Mouse (Mus musculus): ENCODE measurements around the gene Jph2. TPM values are rescaled to one million over a fixed set of nuclear protein-coding genes. Genes with fewer than 3 reads are reported as not detected.
"Not testable (repeated sequence)": the region's sequence is repeated elsewhere in the genome, so short reads cannot be mapped to it uniquely, and the experiment has no call there.

The Jph2 gene
- polyA plus RNA-seq, 1 experiment from 2014 or later = 32.5 TPM

DNA sequence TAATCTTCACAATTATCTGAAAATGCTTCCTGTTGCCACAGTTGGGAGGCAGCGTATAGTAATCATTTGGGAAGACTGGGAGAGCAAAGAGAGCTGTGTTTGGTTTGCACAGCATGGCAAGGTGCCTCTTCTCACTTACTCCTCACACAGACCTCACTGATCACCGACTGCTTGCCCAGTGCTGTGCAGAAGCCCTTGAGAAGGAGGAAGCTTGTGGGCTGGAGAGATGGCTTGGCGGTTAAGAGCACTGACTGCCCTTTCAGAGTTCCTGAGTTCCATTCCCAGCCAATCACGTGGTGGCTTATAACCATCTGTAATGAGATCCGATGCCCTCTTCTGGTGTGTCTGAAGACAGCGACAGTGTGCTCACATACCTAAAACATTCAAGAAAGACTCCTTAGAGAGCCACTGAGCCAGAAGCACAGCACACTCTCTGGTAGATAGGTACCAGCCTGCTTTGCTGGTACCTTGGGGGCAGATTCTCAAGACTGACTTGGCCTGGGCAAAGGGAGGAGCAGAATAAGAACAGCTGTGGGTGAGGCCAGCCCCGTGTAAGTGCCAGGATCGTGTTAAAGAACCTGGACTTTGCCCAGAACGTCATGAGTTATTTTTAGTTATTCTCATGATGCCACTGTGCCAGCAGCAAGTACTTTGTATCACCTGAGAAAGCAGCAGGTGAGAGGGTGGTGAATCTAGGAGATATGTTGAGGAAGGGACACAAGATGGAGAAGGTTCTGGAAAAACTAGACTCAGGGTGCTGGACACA, 25.3 kb upstream of the Jph2 start:
- no peaks in the 10 kb centered on the region for H3K9me3 ChIP-seq
- 78% methylated on average over 9 of the region's 9 CpGs for WGBS
- no peak overlapping the region for H3K4me3 ChIP-seq
- no peaks in the 10 kb centered on the region for H3K27me3 ChIP-seq (ENCODE audit: insufficient read depth, poor library complexity, severe bottlenecking)
- no peak overlapping the region for H3K27ac ChIP-seq
- peaks cover 9% of the 10 kb centered on the region for H3K4me1 ChIP-seq
- DNase-seq (ENCODE audit: low spot score) = peak; percentile 72
- no peaks in the 10 kb centered on the region for H3K36me3 ChIP-seq

DNA sequence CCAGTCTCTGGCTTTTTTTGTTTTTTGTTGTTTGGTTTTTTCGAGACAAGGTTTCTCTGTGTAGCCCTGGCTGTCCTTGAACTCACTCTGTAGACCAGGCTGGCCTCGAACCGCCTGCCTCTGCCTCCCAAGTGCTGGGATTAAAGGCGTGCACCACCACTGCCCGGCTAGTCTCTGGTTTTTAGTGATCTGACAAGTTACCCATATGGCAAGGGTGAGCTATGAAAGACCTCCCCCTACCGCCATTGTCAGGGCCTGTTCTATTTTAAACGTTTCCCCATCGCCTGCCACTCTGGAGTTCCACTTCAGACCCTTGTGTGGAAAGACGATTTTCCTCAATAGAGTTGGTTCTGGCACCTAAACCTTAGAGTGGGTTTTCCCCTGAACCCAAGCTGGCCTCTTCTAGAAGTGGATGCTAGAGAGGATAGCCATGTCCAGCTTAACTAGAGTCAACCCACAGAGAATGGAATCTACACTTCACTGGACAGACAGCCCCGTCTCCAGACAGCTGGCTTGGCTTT, 22.6 kb upstream of the Jph2 start:
- H3K27ac ChIP-seq = peak overlapping the region; percentile 92
- peak; percentile 77 for DNase-seq (ENCODE audit: low spot score)
- H3K4me1 ChIP-seq = peaks cover 16% of the 10 kb centered on the region
- H3K4me3 ChIP-seq = peak overlapping the region; percentile 98
- no peaks in the 10 kb centered on the region for H3K9me3 ChIP-seq
- 19% methylated on average over 10 of the region's 10 CpGs for WGBS
- no peaks in the 10 kb centered on the region for H3K36me3 ChIP-seq
- no peaks in the 10 kb centered on the region for H3K27me3 ChIP-seq (ENCODE audit: insufficient read depth, poor library complexity, severe bottlenecking)

DNA sequence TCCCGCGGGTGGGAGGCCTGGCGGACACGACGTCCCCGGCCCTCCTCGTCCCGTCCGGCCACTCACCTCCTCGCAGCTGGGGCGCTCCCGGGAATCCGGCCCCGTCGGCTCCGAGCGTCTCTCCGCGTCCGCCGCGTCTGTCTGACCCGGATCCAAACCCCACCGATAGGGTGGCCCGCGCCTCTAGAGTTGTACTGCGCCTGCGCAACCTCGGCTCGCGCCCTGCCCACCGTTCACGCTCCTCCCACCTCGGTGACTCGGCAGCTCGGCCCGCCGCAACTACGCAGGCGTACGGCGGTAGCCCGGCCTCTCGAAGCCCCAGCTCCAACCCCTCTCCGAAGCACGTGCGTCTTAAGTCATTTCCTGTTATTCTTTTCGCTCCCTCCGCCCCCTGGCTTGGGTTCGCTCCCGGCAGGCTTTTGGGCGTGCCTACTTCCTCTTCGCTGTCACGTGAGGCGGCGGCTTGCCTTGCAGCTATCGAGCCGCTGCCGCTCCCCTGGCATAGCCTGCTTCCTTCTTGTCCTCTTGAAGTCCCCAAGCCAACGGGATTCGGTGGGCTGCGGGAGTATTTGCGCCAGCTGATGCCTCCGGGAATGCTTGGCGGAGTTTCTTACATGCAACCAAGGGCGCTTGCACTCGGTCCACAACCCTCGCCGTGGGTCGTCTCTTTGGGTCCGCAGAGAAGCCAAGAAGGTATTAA, 21.7 kb upstream of the Jph2 start:
- Histone ChIP-seq H3K4me3 (peak overlapping the region; percentile 98), H3K27me3 (ENCODE audit: insufficient read depth, poor library complexity, severe bottlenecking) (no peaks in the 10 kb centered on the region), H3K36me3 (peaks cover 5% of the 10 kb centered on the region), H3K9me3 (no peaks in the 10 kb centered on the region), H3K27ac (peak overlapping the region; percentile 92), H3K4me1 (peaks cover 16% of the 10 kb centered on the region)
- WGBS = under 1% methylated on average over 71 of the region's 71 CpGs
- DNase-seq (ENCODE audit: low spot score) = peak; percentile 100

- Histone ChIP-seq H3K27me3 (ENCODE audit: insufficient read depth, poor library complexity, severe bottlenecking) (no peaks in the 10 kb centered on the region), H3K27ac (peak overlapping the region; percentile 92), H3K9me3 (no peaks in the 10 kb centered on the region), H3K4me1 (peaks cover 16% of the 10 kb centered on the region), H3K4me3 (peak overlapping the region; percentile 98), H3K36me3 (peaks cover 9% of the 10 kb centered on the region)
- WGBS = under 1% methylated on average over 49 of the region's 50 CpGs
- DNase-seq (ENCODE audit: low spot score) = peak; percentile 86
Measured at GRCm38 (mm10) chr2:163418841-163419345, 21.1 kb upstream of the Jph2 start.

GRCm38 (mm10) chr2:163417830-163418229, 20.0 kb upstream of the Jph2 start:
- no peak overlapping the region for H3K27ac ChIP-seq
- H3K4me3 ChIP-seq = peak overlapping the region; percentile 98
- H3K4me1 ChIP-seq = peaks cover 16% of the 10 kb centered on the region
- H3K9me3 ChIP-seq = no peaks in the 10 kb centered on the region
- peaks cover 18% of the 10 kb centered on the region for H3K36me3 ChIP-seq
- DNase-seq (ENCODE audit: low spot score) = peak; percentile 64
- no peaks in the 10 kb centered on the region for H3K27me3 ChIP-seq (ENCODE audit: insufficient read depth, poor library complexity, severe bottlenecking)

DNA sequence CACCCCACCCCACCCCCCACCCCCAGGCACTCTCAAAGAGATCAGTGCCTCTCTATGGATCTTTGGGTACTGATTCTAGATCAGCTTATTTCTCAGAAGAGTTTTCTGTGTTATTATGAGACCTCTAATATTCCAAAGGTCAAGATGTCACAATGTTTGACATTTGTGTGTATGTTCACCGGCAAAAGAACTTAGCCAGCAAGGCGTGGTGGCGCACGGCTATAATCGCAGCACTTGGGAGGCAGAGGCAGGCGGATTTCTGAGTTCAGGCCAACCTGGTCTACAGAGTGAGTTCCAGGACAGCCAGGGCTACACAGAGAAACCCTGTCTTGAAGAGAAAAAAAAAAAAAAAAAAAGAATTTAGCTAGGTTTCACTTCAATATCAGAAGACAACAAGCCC, 19.2 kb upstream of the Jph2 start:
- peaks cover 18% of the 10 kb centered on the region for H3K4me1 ChIP-seq
- H3K9me3 ChIP-seq = no peaks in the 10 kb centered on the region
- WGBS = 89% methylated on average over 6 of the region's 6 CpGs
- peaks cover 23% of the 10 kb centered on the region for H3K36me3 ChIP-seq
- H3K27ac ChIP-seq = no peak overlapping the region
- H3K4me3 ChIP-seq = no peak overlapping the region
- no peaks in the 10 kb centered on the region for H3K27me3 ChIP-seq (ENCODE audit: insufficient read depth, poor library complexity, severe bottlenecking)
- DNase-seq (ENCODE audit: low spot score) = no peak

GRCm38 (mm10) chr2:163412846-163413590, 15.2 kb upstream of the Jph2 start:
- Histone ChIP-seq H3K9me3 (no peaks in the 10 kb centered on the region), H3K4me3 (no peak overlapping the region), H3K4me1 (peaks cover 11% of the 10 kb centered on the region), H3K27me3 (ENCODE audit: insufficient read depth, poor library complexity, severe bottlenecking) (no peaks in the 10 kb centered on the region), H3K36me3 (peaks cover 63% of the 10 kb centered on the region), H3K27ac (no peak overlapping the region)
- 91% methylated on average over 9 of the region's 9 CpGs for WGBS
- DNase-seq (ENCODE audit: low spot score) = peak; percentile 52

DNA sequence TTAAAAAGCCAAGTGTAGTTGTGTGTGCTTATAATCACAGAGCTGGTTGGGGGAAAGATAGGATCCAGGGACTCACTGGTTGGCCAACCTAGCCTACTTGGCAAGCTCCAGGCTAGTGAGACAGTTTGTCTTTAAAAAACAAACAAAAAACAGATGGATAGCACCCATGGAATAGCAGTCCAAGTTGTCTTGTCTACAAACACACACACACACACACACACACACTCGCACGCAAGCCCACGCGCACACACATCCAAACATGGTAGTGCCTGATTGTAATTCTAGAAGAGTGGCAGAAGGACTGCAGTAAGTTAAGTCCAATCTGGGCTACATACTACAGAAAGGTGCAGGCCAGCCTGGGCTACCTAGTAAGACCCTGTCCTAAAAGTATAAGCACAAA, 14.6 kb upstream of the Jph2 start:
- DNase-seq (ENCODE audit: low spot score) = peak; percentile 53
- Histone ChIP-seq H3K4me1 (peaks cover 5% of the 10 kb centered on the region; the same call in 1 of the 2 replicates), H3K4me3 (no peak overlapping the region), H3K27ac (no peak overlapping the region), H3K27me3 (ENCODE audit: insufficient read depth, poor library complexity, severe bottlenecking) (no peaks in the 10 kb centered on the region), H3K9me3 (no peaks in the 10 kb centered on the region), H3K36me3 (peaks cover 67% of the 10 kb centered on the region)
- 95% methylated on average over 4 of the region's 4 CpGs for WGBS

- Histone ChIP-seq H3K27ac (no peak overlapping the region), H3K4me1 (peaks cover 4% of the 10 kb centered on the region; the same call in 1 of the 2 replicates), H3K4me3 (no peak overlapping the region), H3K27me3 (ENCODE audit: insufficient read depth, poor library complexity, severe bottlenecking) (no peaks in the 10 kb centered on the region), H3K9me3 (no peaks in the 10 kb centered on the region), H3K36me3 (peaks cover 72% of the 10 kb centered on the region)
- 53% methylated on average over 4 of the region's 4 CpGs for WGBS
- no peak for DNase-seq (ENCODE audit: low spot score)
Measured at GRCm38 (mm10) chr2:163411840-163412239, 14.0 kb upstream of the Jph2 start.

DNA sequence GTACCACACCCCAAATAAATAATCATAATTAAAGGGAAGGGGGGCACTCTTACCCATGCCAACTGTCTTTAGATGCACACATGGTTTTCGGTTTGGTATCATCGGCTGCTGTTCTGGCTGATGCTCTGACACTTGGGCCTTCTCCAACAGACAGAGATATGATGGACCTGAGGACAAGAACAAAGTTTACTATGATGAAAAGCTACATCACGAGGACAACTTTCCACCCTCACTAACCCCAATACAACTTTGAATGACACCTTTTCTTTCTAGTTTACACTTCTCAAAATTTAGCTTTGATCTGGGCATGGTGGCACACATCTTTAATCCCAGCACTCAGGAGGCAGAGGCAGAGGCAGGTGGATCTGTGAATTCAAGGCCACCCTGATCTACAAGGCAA, 13.6 kb upstream of the Jph2 start:
- peaks cover 73% of the 10 kb centered on the region for H3K36me3 ChIP-seq
- H3K27me3 ChIP-seq (ENCODE audit: insufficient read depth, poor library complexity, severe bottlenecking); DNase-seq (ENCODE audit: low spot score); H3K4me3 ChIP-seq; H3K27ac ChIP-seq; H3K9me3 ChIP-seq; H3K4me1 ChIP-seq: not testable (repeated sequence)
- WGBS = 93% methylated on average over 3 of the region's 3 CpGs

- WGBS = 89% methylated on average over 3 of the region's 3 CpGs
- DNase-seq (ENCODE audit: low spot score) = no peak
- H3K27me3 ChIP-seq (ENCODE audit: insufficient read depth, poor library complexity, severe bottlenecking) = no peaks in the 10 kb centered on the region
Measured at GRCm38 (mm10) chr2:163410211-163410610, 12.4 kb upstream of the Jph2 start.

DNA sequence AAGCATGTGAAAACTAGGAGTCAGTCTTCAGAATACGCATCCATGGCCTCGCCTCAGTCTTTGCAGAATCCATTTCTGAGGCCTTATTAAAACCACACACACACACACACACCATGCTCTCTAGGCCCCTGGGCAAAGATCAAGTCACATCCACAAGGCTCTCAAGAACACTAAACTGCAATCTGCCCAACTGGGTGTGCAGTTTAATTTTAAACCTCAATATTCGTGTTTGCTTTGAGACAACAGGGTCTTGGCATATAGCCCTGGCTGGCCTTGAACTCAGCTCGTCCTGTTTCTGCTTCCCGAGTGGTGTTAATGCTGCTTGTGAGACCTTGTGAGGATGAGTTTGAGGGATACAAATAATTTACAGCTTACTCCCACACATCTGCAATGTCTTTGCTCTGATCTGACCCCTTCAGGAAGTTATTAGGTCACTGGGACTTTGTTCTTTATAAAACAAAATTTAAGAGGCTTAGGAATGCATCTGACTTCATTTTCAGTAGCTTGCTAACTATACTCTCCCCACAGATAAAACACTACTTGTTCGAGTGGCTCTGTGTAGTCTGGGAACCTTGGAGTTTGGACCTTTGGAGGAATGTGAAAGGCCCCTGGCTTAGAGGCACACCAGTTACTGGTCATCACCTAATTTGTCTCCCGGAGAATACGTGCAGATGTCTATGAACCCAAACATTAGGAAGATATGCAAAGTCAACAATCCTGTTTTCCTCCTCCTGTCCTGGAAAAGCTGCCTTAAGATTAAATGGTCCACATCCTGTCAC, 6.4 kb upstream of the Jph2 start:
- Histone ChIP-seq H3K36me3 (peaks cover 37% of the 10 kb centered on the region), H3K27me3 (ENCODE audit: insufficient read depth, poor library complexity, severe bottlenecking) (no peaks in the 10 kb centered on the region), H3K4me1 (peaks cover 6% of the 10 kb centered on the region), H3K27ac (no peak overlapping the region), H3K4me3 (no peak overlapping the region), H3K9me3 (no peaks in the 10 kb centered on the region)
- no peak for DNase-seq (ENCODE audit: low spot score)
- WGBS = 82% methylated on average over 8 of the region's 8 CpGs

More at GRCm38 (mm10) chr2:163410211-163410610, 12.4 kb upstream of the Jph2 start:
- Histone ChIP-seq H3K27ac (no peak overlapping the region), H3K9me3 (no peaks in the 10 kb centered on the region), H3K4me1 (peaks cover 4% of the 10 kb centered on the region; the same call in 1 of the 2 replicates), H3K36me3 (peaks cover 78% of the 10 kb centered on the region), H3K4me3 (no peak overlapping the region)
